Mouse (Mus musculus): ENCODE results near the gene Lrig3. TPM values are rescaled to one million over a fixed set of nuclear protein-coding genes. Genes with fewer than 3 reads are reported as not detected.

Lrig3 gene
- polyA plus RNA-seq, 1 experiment, result 8.0 TPM

DNA sequence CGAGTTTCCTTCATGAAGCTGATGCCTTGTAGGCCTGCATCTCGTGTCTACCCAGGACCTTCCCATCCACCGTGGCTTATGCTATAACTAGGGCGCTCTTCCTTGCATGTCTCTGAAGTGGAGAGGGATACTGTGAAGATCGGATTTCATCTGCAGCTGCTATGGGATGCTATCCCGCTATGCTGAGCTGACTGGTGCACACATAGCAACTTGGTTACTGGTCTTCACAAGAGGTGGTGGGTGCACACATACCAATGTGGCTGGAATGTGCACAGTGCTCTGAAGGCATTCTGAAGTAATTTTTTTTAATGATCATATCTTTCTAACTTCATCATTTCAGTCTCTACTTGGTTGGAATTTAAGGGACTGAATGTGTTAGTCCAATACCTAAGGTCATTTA lies 49.7 kb downstream of the Lrig3 start:
- peaks cover 49% of the 10 kb centered on the region for H3K36me3 ChIP-seq (ENCODE audit: control insufficient read depth, insufficient read depth)
- H3K27me3 ChIP-seq (ENCODE audit: control insufficient read depth, insufficient read depth, insufficient read length), result no peaks in the 10 kb centered on the region
- no peaks in the 10 kb centered on the region for H3K79me2 ChIP-seq (ENCODE audit: control insufficient read depth, insufficient read depth)
- no peak overlapping the region for H3K4me3 ChIP-seq
- no peak for TF ChIP-seq TCF3 (IDR thresholded peaks at IDR 0.05; ENCODE audit: insufficient read length, low read depth)
- TF ChIP-seq MYOD1 (IDR thresholded peaks at IDR 0.05; ENCODE audit: control insufficient read depth in 1 of 3, insufficient read length in 2 of 3, low read depth in 2 of 3), result peak in 1 of 3 experiments; percentile 37
- TF ChIP-seq CEBPB (IDR thresholded peaks at IDR 0.05; ENCODE audit: insufficient read depth, poor library complexity, severe bottlenecking), result no peak
- no peak for TF ChIP-seq E2F4 (IDR thresholded peaks at IDR 0.05; ENCODE audit: insufficient read depth)
- no peak for TF ChIP-seq TCF12 (IDR thresholded peaks at IDR 0.05; ENCODE audit: insufficient read depth, poor library complexity, severe bottlenecking)
- H3ac ChIP-seq (ENCODE audit: control insufficient read depth, insufficient read length), result no peak overlapping the region
- no peak overlapping the region for H3K4me2 ChIP-seq (ENCODE audit: low read depth)

DNA sequence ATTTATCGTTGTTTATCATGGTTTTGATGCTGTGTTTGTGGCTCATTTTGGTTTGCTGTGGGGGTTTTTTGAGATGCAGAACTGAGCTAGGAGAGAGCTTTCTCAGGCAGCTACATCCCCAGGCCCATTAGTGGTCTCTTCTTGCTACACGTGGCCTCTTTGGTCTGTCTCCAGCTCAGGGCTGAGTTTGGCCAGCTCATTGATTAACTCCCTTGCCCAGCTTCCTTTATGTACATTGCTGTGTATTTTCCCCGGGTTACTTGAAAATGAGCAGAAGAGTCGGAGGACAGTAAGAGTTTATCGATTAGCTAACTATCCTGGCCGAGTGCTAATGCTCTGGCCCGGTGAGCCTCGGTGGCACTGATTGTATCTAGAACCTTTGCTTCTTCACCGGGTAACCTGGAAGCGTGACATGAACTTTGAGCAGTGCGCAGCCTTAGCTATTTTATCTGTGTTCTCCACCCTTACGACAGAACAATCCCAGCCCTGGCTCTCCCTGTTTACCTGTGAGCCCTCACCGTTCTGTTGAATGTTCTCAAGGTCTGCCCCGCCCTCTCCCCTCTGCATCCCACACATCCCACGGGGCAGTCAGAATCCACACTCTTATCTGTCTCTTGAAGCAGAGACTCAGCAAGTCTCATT lies 53.5 kb downstream of the Lrig3 start:
- Histone ChIP-seq H3K4me3 (no peak overlapping the region), H3ac (ENCODE audit: control insufficient read depth, insufficient read length) (no peak overlapping the region), H3K27me3 (ENCODE audit: control insufficient read depth, insufficient read depth, insufficient read length) (no peaks in the 10 kb centered on the region), H3K36me3 (ENCODE audit: control insufficient read depth, insufficient read depth) (peaks cover 22% of the 10 kb centered on the region), H3K4me2 (ENCODE audit: low read depth) (no peak overlapping the region), H3K79me2 (ENCODE audit: control insufficient read depth, insufficient read depth) (no peaks in the 10 kb centered on the region)
- TF ChIP-seq REST (IDR thresholded peaks at IDR 0.05; ENCODE audit: insufficient read depth, insufficient read length) (no peak), MYOD1 (IDR thresholded peaks at IDR 0.05; ENCODE audit: control insufficient read depth in 1 of 3, insufficient read length in 2 of 3, low read depth in 2 of 3) (no peak), POLR2A (IDR thresholded peaks at IDR 0.05; ENCODE audit: insufficient read length, low read depth) (no peak), SRF (IDR thresholded peaks at IDR 0.05; ENCODE audit: control insufficient read depth, insufficient read length, low read depth) (no peak), E2F4 (IDR thresholded peaks at IDR 0.05; ENCODE audit: insufficient read depth) (no peak), POLR2AphosphoS2 (IDR thresholded peaks at IDR 0.05; ENCODE audit: insufficient read length, low read depth) (no peak), TCF12 (IDR thresholded peaks at IDR 0.05; ENCODE audit: insufficient read depth, poor library complexity, severe bottlenecking) (no peak), CEBPB (IDR thresholded peaks at IDR 0.05; ENCODE audit: insufficient read depth, poor library complexity, severe bottlenecking) (no peak), MAX (IDR thresholded peaks at IDR 0.05; ENCODE audit: low read depth) (no peak), MYOG (IDR thresholded peaks at IDR 0.05; ENCODE audit: control insufficient read depth in 1 of 3, insufficient read depth in 1 of 3, insufficient read length in 2 of 3, low read depth in 2 of 3) (no peak), USF1 (IDR thresholded peaks at IDR 0.05; ENCODE audit: low read depth) (no peak), TCF3 (IDR thresholded peaks at IDR 0.05; ENCODE audit: insufficient read length, low read depth) (no peak)

GRCm38 (mm10) chr10:126028574-126029440 lies 62.8 kb downstream of the Lrig3 start:
- Histone ChIP-seq H3K4me2 (ENCODE audit: low read depth) (no peak overlapping the region), H3K36me3 (ENCODE audit: control insufficient read depth, insufficient read depth) (no peaks in the 10 kb centered on the region), H3K79me2 (ENCODE audit: control insufficient read depth, insufficient read depth) (no peaks in the 10 kb centered on the region), H3ac (ENCODE audit: control insufficient read depth, insufficient read length) (no peak overlapping the region), H3K27me3 (ENCODE audit: control insufficient read depth, insufficient read depth, insufficient read length) (no peaks in the 10 kb centered on the region), H3K4me3 (no peak overlapping the region)
- no peak for TF ChIP-seq CEBPB (IDR thresholded peaks at IDR 0.05; ENCODE audit: insufficient read depth, poor library complexity, severe bottlenecking)
- no peak for TF ChIP-seq E2F4 (IDR thresholded peaks at IDR 0.05; ENCODE audit: insufficient read depth)
- TF ChIP-seq MYOG (IDR thresholded peaks at IDR 0.05; ENCODE audit: control insufficient read depth in 1 of 3, insufficient read depth in 1 of 3, insufficient read length in 2 of 3, low read depth in 2 of 3), result no peak
- TF ChIP-seq USF1 (IDR thresholded peaks at IDR 0.05; ENCODE audit: low read depth), result no peak
- TF ChIP-seq TCF3 (IDR thresholded peaks at IDR 0.05; ENCODE audit: insufficient read length, low read depth), result no peak
- no peak for TF ChIP-seq POLR2AphosphoS2 (IDR thresholded peaks at IDR 0.05; ENCODE audit: insufficient read length, low read depth)
- no peak for TF ChIP-seq REST (IDR thresholded peaks at IDR 0.05; ENCODE audit: insufficient read depth, insufficient read length)
- no peak for TF ChIP-seq MAX (IDR thresholded peaks at IDR 0.05; ENCODE audit: low read depth)
- no peak for TF ChIP-seq MYOD1 (IDR thresholded peaks at IDR 0.05; ENCODE audit: control insufficient read depth in 1 of 3, insufficient read length in 2 of 3, low read depth in 2 of 3)
- no peak for TF ChIP-seq POLR2A (IDR thresholded peaks at IDR 0.05; ENCODE audit: insufficient read length, low read depth)
- TF ChIP-seq TCF12 (IDR thresholded peaks at IDR 0.05; ENCODE audit: insufficient read depth, poor library complexity, severe bottlenecking), result no peak
- no peak for TF ChIP-seq SRF (IDR thresholded peaks at IDR 0.05; ENCODE audit: control insufficient read depth, insufficient read length, low read depth)

DNA sequence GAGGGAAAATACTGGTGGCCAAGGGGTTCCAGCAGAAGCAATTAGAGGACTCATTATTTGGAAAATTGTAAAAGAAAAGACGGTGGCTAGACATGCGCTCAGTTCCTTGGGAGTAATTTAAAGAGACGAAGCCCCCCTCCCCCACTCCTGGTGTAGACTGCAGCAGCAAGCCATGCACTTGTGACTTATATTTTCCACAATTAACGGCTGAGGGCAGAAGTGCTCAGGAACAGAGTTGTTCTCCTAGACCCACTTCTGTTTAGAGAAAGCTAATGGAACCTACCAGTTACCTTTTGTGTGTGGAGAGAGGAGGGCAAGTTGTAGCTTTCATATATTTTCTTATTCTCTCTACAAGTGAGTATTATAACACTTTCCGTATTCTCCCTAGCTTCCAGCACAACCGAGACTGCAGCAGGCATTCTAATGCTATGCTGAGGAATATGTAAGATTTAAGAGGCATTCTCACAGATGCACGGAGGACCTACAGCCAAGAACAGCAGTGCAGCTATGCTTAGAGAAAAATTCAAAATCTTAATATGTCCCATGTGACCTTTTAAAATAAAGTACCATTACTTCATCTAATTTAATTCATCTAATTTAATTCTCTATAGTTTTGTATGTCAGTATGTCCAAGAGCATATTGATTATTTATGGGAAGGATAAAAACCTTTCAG lies 63.6 kb downstream of the Lrig3 start:
- H3K4me2 ChIP-seq (ENCODE audit: low read depth), result no peak overlapping the region
- no peaks in the 10 kb centered on the region for H3K27me3 ChIP-seq (ENCODE audit: control insufficient read depth, insufficient read depth, insufficient read length)
- H3K79me2 ChIP-seq (ENCODE audit: control insufficient read depth, insufficient read depth), result no peaks in the 10 kb centered on the region
- no peak overlapping the region for H3K4me3 ChIP-seq
- TF ChIP-seq TCF12 (IDR thresholded peaks at IDR 0.05; ENCODE audit: insufficient read depth, poor library complexity, severe bottlenecking) (no peak), USF1 (IDR thresholded peaks at IDR 0.05; ENCODE audit: low read depth) (no peak), MYOG (IDR thresholded peaks at IDR 0.05; ENCODE audit: control insufficient read depth in 1 of 3, insufficient read depth in 1 of 3, insufficient read length in 2 of 3, low read depth in 2 of 3) (no peak), CEBPB (IDR thresholded peaks at IDR 0.05; ENCODE audit: insufficient read depth, poor library complexity, severe bottlenecking) (no peak), MAX (IDR thresholded peaks at IDR 0.05; ENCODE audit: low read depth) (no peak), MYOD1 (IDR thresholded peaks at IDR 0.05; ENCODE audit: control insufficient read depth in 1 of 3, insufficient read length in 2 of 3, low read depth in 2 of 3) (no peak), REST (IDR thresholded peaks at IDR 0.05; ENCODE audit: insufficient read depth, insufficient read length) (no peak), POLR2AphosphoS2 (IDR thresholded peaks at IDR 0.05; ENCODE audit: insufficient read length, low read depth) (no peak), E2F4 (IDR thresholded peaks at IDR 0.05; ENCODE audit: insufficient read depth) (no peak)
- H3K36me3 ChIP-seq (ENCODE audit: control insufficient read depth, insufficient read depth), result no peaks in the 10 kb centered on the region
- H3ac ChIP-seq (ENCODE audit: control insufficient read depth, insufficient read length), result no peak overlapping the region

Measured in myocyte (in vitro differentiated cells).